Mouse (Mus musculus): ENCODE results near the gene Chd6.

GRCm38 (mm10) chr2:161044492-161045201 is 64.2 kb downstream of the Chd6 start:
- TF ChIP-seq POLR2A (IDR thresholded peaks at IDR 0.05; ENCODE audit: borderline replicate concordance, control insufficient read depth, low read depth, low read length) (no peak), CTCF (IDR thresholded peaks at IDR 0.05; ENCODE audit: control insufficient read depth, insufficient read depth, low read length) (no peak)

Data from bone marrow, adult 2 months (tissue).